Mouse (Mus musculus) CH12.LX (cell line): Measurements from ENCODE around the gene Slc16a12. TPM values are rescaled to one million over a fixed set of nuclear protein-coding genes. Genes with fewer than 3 reads are reported as not detected.

Experiments
- DNase-seq: peaks from one replicate; pipeline ENCODE4 v3.0.0-alpha.2; 2013; ENCODE audit errors: extremely low read depth
- H3K27ac ChIP-seq: 2 replicates; pipeline ENCODE4 v1.5.1; 2012; ENCODE audit warnings: low read depth, mild to moderate bottlenecking, control low read depth, moderate library complexity; ENCODE audit not compliant: insufficient read depth
- H3K27me3 ChIP-seq: replicated peaks from 2 replicates; pipeline ENCODE3; 2012; ENCODE audit warnings: inconsistent platforms
- H3K36me3 ChIP-seq, 2 experiments: replicated peaks in 1 of 2; 2 replicates each; pipeline versions ENCODE3 to v1.6.1; 2012; ENCODE audit warnings: inconsistent platforms in 1 of 2, low read length in 1 of 2, mild to moderate bottlenecking in 1 of 2, mixed read lengths in 1 of 2, moderate library complexity in 1 of 2; ENCODE audit not compliant: control insufficient read depth in 1 of 2, insufficient read depth in 1 of 2
- H3K4me1 ChIP-seq, 2 experiments: 2 replicates each; pipeline ENCODE4 v1.6.1; 2012; ENCODE audit warnings: inconsistent platforms in 1 of 2, moderate library complexity in 1 of 2; ENCODE audit not compliant: insufficient read depth in 2 of 2, control insufficient read depth in 1 of 2
- H3K4me2 ChIP-seq: 2 replicates; pipeline ENCODE4 v1.6.1; 2012; ENCODE audit warnings: low read depth, mild to moderate bottlenecking, control low read depth; ENCODE audit not compliant: poor library complexity, insufficient read depth, severe bottlenecking
- H3K4me3 ChIP-seq, 3 experiments: fragments of 150-350 bp in 1 of 3; sonication (generic) in 1 of 3; replicated peaks in 1 of 3; 2 replicates each; pipeline versions ENCODE3 to v1.5.1; 2011 to 2012; ENCODE audit warnings: low read depth in 2 of 3, low read length in 2 of 3, mild to moderate bottlenecking in 2 of 3, moderate library complexity in 2 of 3, control low read depth in 1 of 3, improper control_type of control experiment in 1 of 3, inconsistent platforms in 1 of 3, mixed read lengths in 1 of 3; ENCODE audit not compliant: poor library complexity in 1 of 3
- H3K79me2 ChIP-seq: replicated peaks from 2 replicates; pipeline ENCODE4 v1.6.1; 2012; ENCODE audit warnings: mild to moderate bottlenecking, moderate library complexity; ENCODE audit not compliant: control insufficient read depth, poor library complexity, insufficient read depth, severe bottlenecking; ENCODE audit errors: extremely low read depth
- H3K9ac ChIP-seq: 2 replicates; pipeline ENCODE4 v1.6.1; 2012; ENCODE audit warnings: low read depth, mild to moderate bottlenecking, control low read depth, moderate library complexity; ENCODE audit not compliant: insufficient read depth
- H3K9me3 ChIP-seq: replicated peaks from 2 replicates; pipeline ENCODE3; 2012; ENCODE audit warnings: low read length, inconsistent platforms, mixed read lengths
- CTCF ChIP-seq, 2 experiments: IDR thresholded peaks in 1 of 2; conservative IDR thresholded peaks in 1 of 2; 2 replicates each; pipeline ENCODE4 v1.5.1; 2011 to 2012; ENCODE audit warnings: low read depth in 2 of 2, low read length in 2 of 2, improper control_type of control experiment in 1 of 2, inconsistent platforms in 1 of 2, mild to moderate bottlenecking in 1 of 2, moderate library complexity in 1 of 2
- E2F4 ChIP-seq: IDR thresholded peaks from 2 replicates; pipeline ENCODE4 v1.6.1; 2011; ENCODE audit warnings: low read depth, low read length, improper control_type of control experiment; ENCODE audit not compliant: insufficient replicate concordance
- ETS1 ChIP-seq: conservative IDR thresholded peaks from 2 replicates; pipeline ENCODE4 v1.6.1; 2012; ENCODE audit warnings: low read depth, mild to moderate bottlenecking, inconsistent platforms, low read length, improper control_type of control experiment, moderate library complexity
- GABPA ChIP-seq: IDR thresholded peaks from 2 replicates; pipeline ENCODE4 v1.6.1; 2012; ENCODE audit warnings: low read depth, low read length, improper control_type of control experiment, inconsistent platforms; ENCODE audit not compliant: insufficient replicate concordance
- IRF4 ChIP-seq: IDR thresholded peaks from 2 replicates; pipeline ENCODE4 v1.6.1; 2014; ENCODE audit warnings: low read depth, mild to moderate bottlenecking, inconsistent platforms, low read length, improper control_type of control experiment
- JUND ChIP-seq: conservative IDR thresholded peaks from 2 replicates; pipeline ENCODE4 v1.6.1; 2011; ENCODE audit warnings: low read depth, low read length, improper control_type of control experiment
- KAT2A ChIP-seq: IDR thresholded peaks from 2 replicates; pipeline ENCODE4 v1.6.1; 2012; ENCODE audit warnings: low read length, improper control_type of control experiment, inconsistent platforms; ENCODE audit not compliant: insufficient replicate concordance
- MAFK ChIP-seq: IDR thresholded peaks from 2 replicates; pipeline ENCODE4 v1.6.1; 2011; ENCODE audit warnings: low read length, improper control_type of control experiment; ENCODE audit not compliant: insufficient replicate concordance
- MAX ChIP-seq: IDR thresholded peaks from 2 replicates; pipeline ENCODE4 v1.6.1; 2011; ENCODE audit warnings: low read length, improper control_type of control experiment
- MAZ ChIP-seq: IDR thresholded peaks from 2 replicates; pipeline ENCODE4 v1.6.1; 2012; ENCODE audit warnings: low read depth, mild to moderate bottlenecking, inconsistent platforms, low read length, improper control_type of control experiment, moderate library complexity
- MEF2A ChIP-seq: IDR thresholded peaks from 2 replicates; pipeline ENCODE4 v1.6.1; 2014; ENCODE audit warnings: low read depth, mild to moderate bottlenecking, inconsistent platforms, low read length, improper control_type of control experiment, borderline replicate concordance
- MXI1 ChIP-seq: IDR thresholded peaks from 2 replicates; pipeline ENCODE4 v1.6.1; 2011; ENCODE audit warnings: mild to moderate bottlenecking, low read depth, low read length, improper control_type of control experiment
- MYC ChIP-seq: IDR thresholded peaks from 2 replicates; pipeline ENCODE4 v1.6.1; 2011; ENCODE audit warnings: low read depth, mild to moderate bottlenecking, improper control_type of control experiment, low read length
- NELFE ChIP-seq: IDR thresholded peaks from 2 replicates; pipeline ENCODE4 v1.6.1; 2011; ENCODE audit warnings: low read depth, low read length, improper control_type of control experiment
- NRF1 ChIP-seq: IDR thresholded peaks from 2 replicates; pipeline ENCODE4 v1.6.1; 2014; ENCODE audit warnings: low read depth, mild to moderate bottlenecking, inconsistent platforms, low read length, improper control_type of control experiment, moderate library complexity
- POLR2A ChIP-seq: IDR thresholded peaks from 2 replicates; pipeline ENCODE4 v1.6.1; 2011; ENCODE audit warnings: low read depth, mild to moderate bottlenecking, improper control_type of control experiment, low read length
- POLR2AphosphoS2 ChIP-seq: IDR thresholded peaks from 2 replicates; pipeline ENCODE4 v1.6.1; 2011; ENCODE audit warnings: low read depth, low read length, improper control_type of control experiment
- RAD21 ChIP-seq: IDR thresholded peaks from 2 replicates; pipeline ENCODE4 v1.6.1; 2011; ENCODE audit warnings: low read depth, mild to moderate bottlenecking, low read length, improper control_type of control experiment, moderate library complexity
- RCOR1 ChIP-seq: conservative IDR thresholded peaks from 2 replicates; pipeline ENCODE4 v1.6.1; 2012; ENCODE audit warnings: low read depth, mild to moderate bottlenecking, inconsistent platforms, low read length, improper control_type of control experiment
- SIN3A ChIP-seq: IDR thresholded peaks from 2 replicates; pipeline ENCODE4 v1.6.1; 2012; ENCODE audit warnings: low read length, improper control_type of control experiment, inconsistent platforms
- TCF12 ChIP-seq: IDR thresholded peaks from 2 replicates; pipeline ENCODE4 v1.6.1; 2014; ENCODE audit warnings: low read depth, mild to moderate bottlenecking, inconsistent platforms, low read length, improper control_type of control experiment
- UBTF ChIP-seq: IDR thresholded peaks from 2 replicates; pipeline ENCODE4 v1.6.1; 2012; ENCODE audit warnings: low read depth, mild to moderate bottlenecking, inconsistent platforms, low read length, improper control_type of control experiment, moderate library complexity
- USF2 ChIP-seq: conservative IDR thresholded peaks from 2 replicates; pipeline ENCODE4 v1.6.1; 2011; ENCODE audit warnings: low read depth, low read length, improper control_type of control experiment
- ZC3H11A ChIP-seq: IDR thresholded peaks from 2 replicates; pipeline ENCODE4 v1.6.1; 2012; ENCODE audit warnings: low read depth, mild to moderate bottlenecking, inconsistent platforms, low read length, improper control_type of control experiment
- ZNF384 ChIP-seq: IDR thresholded peaks from 2 replicates; pipeline ENCODE4 v1.6.1; 2012; ENCODE audit warnings: low read depth, low read length, improper control_type of control experiment, inconsistent platforms
- dilution Hi-C: fragments of 300-500 bp; cut with MboI; formaldehyde crosslinking; loops from 2 replicates; pipeline ENCODE4 v1.14.3; 2020; ENCODE audit warnings: low sequenced_read_pairs; ENCODE audit not compliant: extremely low pct_unique_long_range_greater_than_20kb, extremely low pct_ligation_motif_present
- in situ Hi-C: fragments of 300-500 bp; cut with MboI; formaldehyde crosslinking; loops from 3 replicates; pipeline ENCODE4 v1.14.3; 2019; ENCODE audit warnings: low sequenced_read_pairs, low pct_ligation_motif_present, low pct_unique_long_range_greater_than_20kb, mixed read lengths
- polyA plus RNA-seq: library from polyadenylated mRNA; unstranded; fragments of >175 nt; gene quantifications from 2 replicates; pipeline ENCODE4 v1.2.1, GENCODE M21; 2012; ENCODE audit warnings: low read depth; ENCODE audit not compliant: insufficient read length
- total RNA-seq, 2 experiments: library from RNA; depleted of rRNA; stranded (reverse); fragments of 300-350 nt in 1 of 2; fragments of >200 nt in 1 of 2; gene quantifications; 2 replicates each; pipeline ENCODE4 v1.2.3; 2012 to 2014

Slc16a12 gene
- total and polyA plus RNA-seq, 3 experiments = 0.08 TPM; not detected in 1

GRCm38 (mm10) chr19:34624663-34625062, 122.4 kb downstream of the Slc16a12 start:
- Histone ChIP-seq H3K79me2 (no peaks in the 10 kb centered on the region), H3K27me3 (no peaks in the 10 kb centered on the region), H3K4me2 (no peak overlapping the region), H3K27ac (no peak overlapping the region), H3K9me3 (no peaks in the 10 kb centered on the region), H3K4me3 (no peak overlapping the region), H3K36me3 (no peaks in the 10 kb centered on the region), H3K9ac (no peak overlapping the region), H3K4me1 (no peaks in the 10 kb centered on the region)
- dilution Hi-C loops (no loop called here), in situ Hi-C loops (no loop called here)
- no peak for TF ChIP-seq MEF2A
- no peak for TF ChIP-seq E2F4
- no peak for TF ChIP-seq RCOR1
- TF ChIP-seq ZC3H11A = no peak
- no peak for TF ChIP-seq MYC
- TF ChIP-seq JUND = no peak
- no peak for TF ChIP-seq POLR2AphosphoS2
- TF ChIP-seq MXI1 = no peak
- TF ChIP-seq MAZ = no peak
- TF ChIP-seq POLR2A = no peak
- no peak for TF ChIP-seq SIN3A
- TF ChIP-seq NRF1 = no peak
- no peak for TF ChIP-seq ZNF384
- TF ChIP-seq KAT2A = no peak
- no peak for TF ChIP-seq MAX
- DNase-seq = no peak

DNA sequence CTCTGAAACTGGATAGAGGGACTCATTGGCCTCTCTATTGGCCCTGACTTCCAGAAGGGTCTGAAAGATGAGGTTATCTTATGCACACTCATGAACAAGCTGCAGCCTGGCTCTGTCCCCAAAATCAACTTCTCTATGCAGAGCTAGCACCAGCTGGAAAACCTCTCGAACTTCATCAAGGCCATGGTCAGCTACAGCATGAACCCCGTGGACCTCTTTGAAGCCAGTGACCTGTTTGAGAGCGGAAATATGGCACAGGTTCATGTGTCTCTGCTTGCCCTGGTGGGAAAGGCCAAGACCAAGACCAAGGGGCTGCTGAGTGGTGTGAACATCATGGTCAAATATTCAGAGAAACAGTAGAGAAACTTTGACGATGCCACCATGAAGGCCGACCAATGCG, 123.3 kb downstream of the Slc16a12 start:
- no peaks in the 10 kb centered on the region for H3K79me2 ChIP-seq
- dilution Hi-C loops (no loop called here), in situ Hi-C loops (no loop called here)
- no peak overlapping the region for H3K27ac ChIP-seq
- no peaks in the 10 kb centered on the region for H3K27me3 ChIP-seq
- H3K4me1 ChIP-seq = no peaks in the 10 kb centered on the region
- H3K4me3 ChIP-seq = no peak overlapping the region
- H3K9ac ChIP-seq = no peak overlapping the region
- TF ChIP-seq TCF12 (no peak), MEF2A (no peak), USF2 (no peak), POLR2AphosphoS2 (no peak), UBTF (no peak), RAD21 (no peak), MAFK (no peak), CTCF (conservative IDR thresholded peaks at IDR 0.05 in 1 of 2, IDR thresholded peaks at IDR 0.05 in 1 of 2; ENCODE audit: low read depth in 2 of 2, low read length in 2 of 2) (no peak), NRF1 (no peak), IRF4 (no peak), E2F4 (no peak), NELFE (no peak), ETS1 (no peak), GABPA (no peak)
- no peak overlapping the region for H3K4me2 ChIP-seq
- no peak for DNase-seq
- no peaks in the 10 kb centered on the region for H3K36me3 ChIP-seq
- H3K9me3 ChIP-seq = no peaks in the 10 kb centered on the region
